Mouse (Mus musculus) liver, embryonic 11.5 days (tissue): ENCODE results near the gene Arnt2. TPM values are rescaled to one million over a fixed set of nuclear protein-coding genes. Genes with fewer than 3 reads are reported as not detected.

Experiments used
- ATAC-seq: fragments of 200-750 bp; cut with Nextera tagmentation; replicated peaks from 2 replicates; pipeline ENCODE4 v1.8.0; 2017; ENCODE audit warnings: moderate number of reproducible peaks, mild to moderate bottlenecking, moderate TSS enrichment, moderate library complexity; ENCODE audit not compliant: low FRiP score
- DNase-seq: peaks from one replicate; pipeline ENCODE4 v3.0.0-alpha.2; 2017; ENCODE audit warnings: low spot score
- H3K27ac ChIP-seq: fragments of 300-500 bp; sonication (generic); 2 replicates; pipeline ENCODE4 v1.5.1; 2014; ENCODE audit warnings: mild to moderate bottlenecking, low read depth, low read length, control low read depth
- H3K27me3 ChIP-seq: fragments of 300-500 bp; sonication (generic); replicated peaks from 2 replicates; pipeline ENCODE4 v1.6.1; 2014; ENCODE audit warnings: low read length, mixed read lengths; ENCODE audit not compliant: control insufficient read depth, insufficient read depth
- H3K36me3 ChIP-seq: fragments of 300-500 bp; sonication (generic); 2 replicates; pipeline ENCODE4 v1.6.1; 2014; ENCODE audit warnings: mild to moderate bottlenecking, low read length, moderate library complexity, mixed read lengths; ENCODE audit not compliant: control insufficient read depth, insufficient read depth
- H3K4me1 ChIP-seq: fragments of 300-500 bp; sonication (generic); replicated peaks from 2 replicates; pipeline ENCODE4 v1.6.1; 2014; ENCODE audit warnings: low read length, mixed read lengths; ENCODE audit not compliant: control insufficient read depth, insufficient read depth
- H3K4me2 ChIP-seq: fragments of 300-500 bp; sonication (generic); 2 replicates; pipeline ENCODE4 v1.6.1; 2014; ENCODE audit warnings: mild to moderate bottlenecking, control low read depth, moderate library complexity
- H3K4me3 ChIP-seq: fragments of 300-500 bp; sonication (generic); 2 replicates; pipeline ENCODE4 v1.5.1; 2014; ENCODE audit warnings: low read depth, low read length, control low read depth
- H3K9ac ChIP-seq: fragments of 300-500 bp; sonication (generic); 2 replicates; pipeline ENCODE4 v1.6.1; 2014; ENCODE audit warnings: low read depth, low read length, control low read depth
- H3K9me3 ChIP-seq: fragments of 300-500 bp; sonication (generic); 2 replicates; pipeline ENCODE4 v1.6.1; 2016; ENCODE audit warnings: low read length, inconsistent platforms, mixed read lengths; ENCODE audit not compliant: control insufficient read depth
- WGBS: fragments of 180-500 bp; shearing (Covaris S2); extraction: QIAGEN DNeasy Blood & Tissue Kit; methylation state at CpG from one replicate; pipeline ENCODE4 v1.1.7; 2014; 5-methylcytosine and 5-hydroxymethylcytosine counted together
- polyA plus RNA-seq: library from polyadenylated mRNA; unstranded; fragments of >200 nt; fragmentation: Nextera tagmentation; extraction: Ambion mirVana; gene quantifications from 2 replicates; pipeline ENCODE4 v1.2.1, GENCODE M21; 2014

Gene Arnt2
- polyA plus RNA-seq, 1 experiment from 2014 or later: 2.2 TPM

GRCm38 (mm10) chr7:84408282-84408681 lies 1.7 kb downstream of the Arnt2 start:
- Histone ChIP-seq H3K9ac (no peak overlapping the region), H3K27me3 (peaks cover 38% of the 10 kb centered on the region), H3K9me3 (no peaks in the 10 kb centered on the region), H3K36me3 (no peaks in the 10 kb centered on the region), H3K4me1 (no peaks in the 10 kb centered on the region), H3K4me2 (no peak overlapping the region), H3K27ac (no peak overlapping the region), H3K4me3 (no peak overlapping the region)
- no peak for ATAC-seq
- 69% methylated on average over 5 of the region's 5 CpGs for WGBS
- no peak for DNase-seq

GRCm38 (mm10) chr7:84403371-84403770 lies 6.6 kb downstream of the Arnt2 start:
- Histone ChIP-seq H3K36me3 (no peaks in the 10 kb centered on the region), H3K27me3 (peaks cover 7% of the 10 kb centered on the region; the same call in 1 of the 2 replicates), H3K9me3 (no peaks in the 10 kb centered on the region), H3K9ac (no peak overlapping the region), H3K4me2 (no peak overlapping the region), H3K27ac (no peak overlapping the region), H3K4me3 (no peak overlapping the region), H3K4me1 (no peaks in the 10 kb centered on the region)
- ATAC-seq (no peak), DNase-seq (no peak)
- 70% methylated on average over 5 of the region's 5 CpGs for WGBS

GRCm38 (mm10) chr7:84401641-84402455 lies 8.1 kb downstream of the Arnt2 start:
- Histone ChIP-seq H3K9me3 (no peaks in the 10 kb centered on the region), H3K9ac (no peak overlapping the region), H3K4me3 (no peak overlapping the region), H3K27me3 (no peaks in the 10 kb centered on the region), H3K4me1 (no peaks in the 10 kb centered on the region), H3K36me3 (no peaks in the 10 kb centered on the region), H3K27ac (no peak overlapping the region), H3K4me2 (no peak overlapping the region)
- no peak for ATAC-seq
- DNase-seq: no peak
- WGBS: 57% methylated on average over 9 of the region's 9 CpGs

GRCm38 (mm10) chr7:84397320-84397719 lies 12.7 kb downstream of the Arnt2 start:
- Histone ChIP-seq H3K27ac (no peak overlapping the region), H3K4me3 (no peak overlapping the region), H3K4me2 (no peak overlapping the region), H3K9ac (no peak overlapping the region), H3K36me3 (no peaks in the 10 kb centered on the region), H3K4me1 (no peaks in the 10 kb centered on the region), H3K9me3 (no peaks in the 10 kb centered on the region), H3K27me3 (no peaks in the 10 kb centered on the region)
- DNase-seq: no peak
- no peak for ATAC-seq
- WGBS: 62% methylated on average over 1 of the region's 1 CpGs

GRCm38 (mm10) chr7:84396581-84396980 lies 13.4 kb downstream of the Arnt2 start:
- no peaks in the 10 kb centered on the region for H3K36me3 ChIP-seq
- no peak overlapping the region for H3K4me3 ChIP-seq
- H3K4me1 ChIP-seq: no peaks in the 10 kb centered on the region
- no peaks in the 10 kb centered on the region for H3K9me3 ChIP-seq
- no peaks in the 10 kb centered on the region for H3K27me3 ChIP-seq
- DNase-seq (no peak), ATAC-seq (no peak)
- 86% methylated on average over 3 of the region's 3 CpGs for WGBS
- no peak overlapping the region for H3K4me2 ChIP-seq
- H3K27ac ChIP-seq: no peak overlapping the region
- H3K9ac ChIP-seq: no peak overlapping the region

- no peak for DNase-seq
- no peaks in the 10 kb centered on the region for H3K9me3 ChIP-seq
- 72% methylated on average over 3 of the region's 3 CpGs for WGBS
- no peaks in the 10 kb centered on the region for H3K4me1 ChIP-seq
- no peak overlapping the region for H3K9ac ChIP-seq
- H3K4me3 ChIP-seq: no peak overlapping the region
- ATAC-seq: no peak
- H3K27me3 ChIP-seq: no peaks in the 10 kb centered on the region
- H3K27ac ChIP-seq: no peak overlapping the region
- no peak overlapping the region for H3K4me2 ChIP-seq
- no peaks in the 10 kb centered on the region for H3K36me3 ChIP-seq
Measured at GRCm38 (mm10) chr7:84387826-84388225, 22.1 kb downstream of the Arnt2 start.

GRCm38 (mm10) chr7:84386472-84386871 lies 23.5 kb downstream of the Arnt2 start:
- Histone ChIP-seq H3K27ac (no peak overlapping the region), H3K27me3 (no peaks in the 10 kb centered on the region), H3K9ac (no peak overlapping the region), H3K4me1 (no peaks in the 10 kb centered on the region), H3K4me3 (no peak overlapping the region), H3K4me2 (no peak overlapping the region), H3K36me3 (no peaks in the 10 kb centered on the region), H3K9me3 (no peaks in the 10 kb centered on the region)
- 35% methylated on average over 1 of the region's 1 CpGs for WGBS
- DNase-seq (no peak), ATAC-seq (no peak)

- H3K4me2 ChIP-seq: no peak overlapping the region
Measured at GRCm38 (mm10) chr7:84384778-84385177, 25.2 kb downstream of the Arnt2 start.

GRCm38 (mm10) chr7:84384086-84384485 lies 25.9 kb downstream of the Arnt2 start:
- 77% methylated on average over 7 of the region's 7 CpGs for WGBS
- no peaks in the 10 kb centered on the region for H3K4me1 ChIP-seq
- no peaks in the 10 kb centered on the region for H3K36me3 ChIP-seq
- no peak for DNase-seq
- H3K9me3 ChIP-seq: no peaks in the 10 kb centered on the region
- no peak for ATAC-seq
- H3K9ac ChIP-seq: no peak overlapping the region
- H3K27me3 ChIP-seq: no peaks in the 10 kb centered on the region
- H3K4me2 ChIP-seq: no peak overlapping the region
- no peak overlapping the region for H3K27ac ChIP-seq
- no peak overlapping the region for H3K4me3 ChIP-seq

More at GRCm38 (mm10) chr7:84384778-84385177, 25.2 kb downstream of the Arnt2 start:
- no peak overlapping the region for H3K4me3 ChIP-seq
- no peaks in the 10 kb centered on the region for H3K27me3 ChIP-seq
- H3K9ac ChIP-seq: no peak overlapping the region
- no peaks in the 10 kb centered on the region for H3K4me1 ChIP-seq
- ATAC-seq (no peak), DNase-seq (no peak)
- no peaks in the 10 kb centered on the region for H3K9me3 ChIP-seq
- WGBS: 88% methylated on average over 4 of the region's 4 CpGs
- no peaks in the 10 kb centered on the region for H3K36me3 ChIP-seq
- no peak overlapping the region for H3K27ac ChIP-seq
